Mouse (Mus musculus) mouse embryonic stem cell (cell line): ENCODE measurements around the gene Rpl3l.

ENCODE experiments used
- in situ Hi-C, 2 experiments: fragments of 300-500 bp; cut with MboI; formaldehyde crosslinking; loops; 1 replicate in 1 of 2; 3 replicates in 1 of 2; pipeline ENCODE4 v1.14.3; 2019 to 2020; ENCODE audit warnings: low sequenced_read_pairs in 2 of 2, low pct_unique_long_range_greater_than_20kb in 1 of 2, mixed read lengths in 1 of 2; ENCODE audit not compliant: unreplicated experiment in 1 of 2

The Rpl3l gene

GRCm38 (mm10) chr17:24775173-24775572 is 47.6 kb downstream of the Rpl3l start:
- in situ Hi-C loops = no loop called here

DNA sequence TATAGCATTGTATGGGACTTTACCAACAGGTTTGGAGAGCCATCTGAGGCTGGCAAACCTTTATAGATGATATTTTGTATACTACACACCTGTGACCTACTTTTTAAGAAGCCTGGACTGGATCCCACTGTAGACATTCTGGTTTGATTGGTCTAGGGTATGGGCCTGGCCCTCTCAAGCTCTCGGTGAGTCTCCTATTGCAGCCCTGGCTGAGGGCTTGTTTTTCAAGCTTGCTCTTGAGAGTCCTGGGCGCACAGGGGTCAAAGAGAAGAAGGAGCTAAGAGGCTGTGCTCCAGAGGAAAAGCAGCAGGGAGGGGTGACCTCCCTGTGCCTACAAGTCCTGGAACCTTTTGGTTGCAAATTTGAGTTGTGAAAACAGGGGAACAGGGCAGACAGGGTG is 49.5 kb downstream of the Rpl3l start:
- in situ Hi-C loops = no loop called here

- in situ Hi-C loops = no loop called here
Measured at GRCm38 (mm10) chr17:24780821-24781220, 53.2 kb downstream of the Rpl3l start.
